Mouse (Mus musculus) olfactory bulb, adult 2 months (tissue): ENCODE measurements around the gene Fntb.
A peak's percentile ranks its signal among the peaks of the same experiment; 100 is the strongest.

ENCODE experiments used
- CTCF ChIP-seq: fragments of 200-500 bp; IDR thresholded peaks from 2 replicates; pipeline ENCODE4 v1.5.1; 2012; ENCODE audit warnings: low read depth, mild to moderate bottlenecking, low read length, moderate library complexity; ENCODE audit not compliant: insufficient read depth
- POLR2A ChIP-seq: fragments of 200-500 bp; IDR thresholded peaks from 2 replicates; pipeline ENCODE4 v1.6.1; 2012; ENCODE audit warnings: mild to moderate bottlenecking, low read depth, low read length, moderate library complexity; ENCODE audit not compliant: insufficient read depth

GRCm38 (mm10) chr12:76961932-76962891 is 196.8 kb downstream of the Fntb start, which contains the start of gene Max:
- TF ChIP-seq CTCF, result no peak
- TF ChIP-seq POLR2A, result 0 out of 2 replicates have a peak, but pooled peaks have one; percentile 41
